Mouse (Mus musculus) liver, embryonic 16.5 days (tissue): ENCODE data around the gene Grm3. TPM values are rescaled to one million over a fixed set of nuclear protein-coding genes. Genes with fewer than 3 reads are reported as not detected.

Experiments
- ATAC-seq: fragments of 200-750 bp; cut with Nextera tagmentation; 2 replicates; pipeline ENCODE4 v1.8.0; 2017; ENCODE audit warnings: low read depth, mild to moderate bottlenecking, moderate number of reproducible peaks, moderate library complexity
- H3K27ac ChIP-seq: fragments of 300-500 bp; sonication (generic); 2 replicates; pipeline ENCODE4 v1.5.1; 2014; ENCODE audit warnings: mild to moderate bottlenecking, low read length
- H3K27me3 ChIP-seq: fragments of 300-500 bp; sonication (generic); 2 replicates; pipeline ENCODE4 v1.6.1; 2014; ENCODE audit warnings: low read depth, low read length, mixed read lengths; ENCODE audit not compliant: control insufficient read depth, insufficient read depth
- H3K36me3 ChIP-seq: fragments of 300-500 bp; sonication (generic); 2 replicates; pipeline ENCODE4 v1.6.1; 2014; ENCODE audit warnings: mild to moderate bottlenecking; ENCODE audit not compliant: control insufficient read depth, insufficient read depth
- H3K4me1 ChIP-seq: fragments of 300-500 bp; sonication (generic); 2 replicates; pipeline ENCODE4 v1.6.1; 2014; ENCODE audit warnings: low read depth, low read length, mixed read lengths; ENCODE audit not compliant: control insufficient read depth
- H3K4me2 ChIP-seq: fragments of 300-500 bp; sonication (generic); 2 replicates; pipeline ENCODE4 v1.6.1; 2014; ENCODE audit warnings: low read depth, low read length, mixed read lengths
- H3K4me3 ChIP-seq: fragments of 300-500 bp; sonication (generic); 2 replicates; pipeline ENCODE4 v1.5.1; 2014; ENCODE audit warnings: low read depth, mild to moderate bottlenecking, low read length
- H3K9ac ChIP-seq: fragments of 300-500 bp; sonication (generic); 2 replicates; pipeline ENCODE4 v1.6.1; 2014; ENCODE audit warnings: low read depth, low read length
- H3K9me3 ChIP-seq: fragments of 300-500 bp; sonication (generic); replicated peaks from 2 replicates; pipeline ENCODE4 v1.6.1; 2016; ENCODE audit warnings: low read length; ENCODE audit not compliant: control insufficient read depth
- whole genome bisulfite sequencing: fragments of 180-500 bp; shearing (Covaris S2); extraction: QIAGEN DNeasy Blood & Tissue Kit; methylation state at CpG from one replicate; pipeline ENCODE4 v1.1.7; 2014; ENCODE audit not compliant: insufficient replicate concordance; 5-methylcytosine and 5-hydroxymethylcytosine counted together
- polyA plus RNA-seq: library from polyadenylated mRNA; unstranded; fragments of >200 nt; fragmentation: Nextera tagmentation; extraction: Ambion mirVana; gene quantifications from 2 replicates; pipeline ENCODE4 v1.2.1, GENCODE M21; 2015

Grm3 gene
- polyA plus RNA-seq, 1 experiment from 2014 or later, result 0.05 TPM

DNA sequence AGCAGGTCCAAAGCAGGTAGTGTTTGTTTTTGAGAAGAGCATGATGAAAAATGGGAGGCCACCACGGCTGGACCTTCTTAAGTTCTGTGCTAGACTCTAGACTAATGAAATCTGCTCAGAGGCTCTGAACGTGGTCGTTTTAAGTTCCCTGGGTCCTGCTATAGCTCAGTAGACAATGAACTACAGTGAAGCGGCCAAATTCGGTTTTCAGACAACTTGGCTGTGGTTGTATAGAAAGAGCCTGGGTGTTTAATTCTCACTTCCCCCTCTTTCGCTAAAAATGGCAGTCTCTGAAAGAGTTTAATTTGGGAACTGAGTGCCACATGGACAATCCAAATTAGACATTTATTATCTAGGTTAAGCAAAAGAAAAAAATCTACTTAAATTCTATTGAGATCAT, 154.0 kb downstream of the Grm3 start:
- Histone ChIP-seq H3K9ac (no peak overlapping the region), H3K27ac (no peak overlapping the region), H3K4me2 (no peak overlapping the region), H3K4me1 (no peaks in the 10 kb centered on the region), H3K36me3 (no peaks in the 10 kb centered on the region), H3K9me3 (no peaks in the 10 kb centered on the region), H3K27me3 (no peaks in the 10 kb centered on the region), H3K4me3 (no peak overlapping the region)
- no peak for ATAC-seq
- 57% methylated on average over 6 of the region's 6 CpGs for WGBS

DNA sequence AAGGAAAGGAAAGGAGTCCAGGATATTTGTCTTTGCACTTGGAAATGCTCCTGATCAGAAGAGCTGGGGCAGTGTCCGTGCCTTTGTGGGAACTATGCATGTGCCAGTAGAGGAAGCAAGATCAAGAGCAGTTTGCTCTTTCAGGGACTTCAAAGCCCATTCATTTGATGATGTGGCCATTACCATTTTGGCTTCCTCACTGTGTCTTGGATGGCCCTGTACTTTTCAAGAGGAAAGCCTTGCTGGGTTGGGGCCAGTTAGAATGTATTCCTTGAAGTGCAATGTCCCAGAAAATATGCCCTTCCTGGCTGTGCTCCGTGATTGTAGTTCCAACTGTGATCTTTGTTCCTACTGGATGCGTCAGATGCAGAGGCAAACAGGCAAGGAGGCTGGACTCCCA, 167.3 kb downstream of the Grm3 start:
- no peak overlapping the region for H3K9ac ChIP-seq
- no peaks in the 10 kb centered on the region for H3K27me3 ChIP-seq
- H3K27ac ChIP-seq, result no peak overlapping the region
- 42% methylated on average over 3 of the region's 3 CpGs for WGBS
- H3K4me1 ChIP-seq, result no peaks in the 10 kb centered on the region
- no peaks in the 10 kb centered on the region for H3K9me3 ChIP-seq
- no peak overlapping the region for H3K4me2 ChIP-seq
- no peaks in the 10 kb centered on the region for H3K36me3 ChIP-seq
- no peak overlapping the region for H3K4me3 ChIP-seq
- ATAC-seq, result no peak

DNA sequence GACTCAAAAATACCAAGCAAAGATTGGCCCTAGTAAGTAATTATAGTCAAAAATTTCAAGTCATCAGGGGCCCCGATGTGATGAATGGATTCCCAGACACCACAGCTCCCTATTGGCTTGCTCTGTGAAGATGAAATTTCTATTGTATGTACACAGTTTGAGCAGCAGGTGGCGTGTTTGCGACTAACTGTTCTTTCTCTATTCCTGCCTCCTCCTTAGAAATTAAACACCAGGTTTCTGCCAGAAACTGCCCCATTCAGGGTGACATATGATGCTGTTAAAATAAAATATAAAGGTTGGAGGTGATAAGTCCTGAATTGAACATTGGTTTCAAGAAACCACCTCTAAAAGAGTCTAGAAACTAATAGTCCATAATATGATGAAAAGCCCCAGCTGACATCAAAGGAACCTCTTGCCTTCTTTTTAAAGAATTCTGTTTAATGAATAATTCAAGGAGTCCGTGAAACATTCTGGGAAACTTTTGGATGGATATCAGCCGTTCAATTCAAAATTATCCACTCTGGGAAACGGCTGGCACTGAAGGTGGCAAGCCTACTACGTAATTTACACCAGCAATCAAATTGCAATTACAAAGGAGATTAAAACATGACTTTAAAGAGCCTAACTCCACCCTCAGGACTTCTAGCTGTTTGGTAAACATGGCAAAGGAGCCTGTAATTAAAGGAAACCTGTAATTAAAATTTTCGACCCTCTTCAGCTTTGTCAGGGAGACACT, 184.0 kb downstream of the Grm3 start:
- Histone ChIP-seq H3K27me3 (no peaks in the 10 kb centered on the region), H3K9ac (no peak overlapping the region), H3K9me3 (no peaks in the 10 kb centered on the region), H3K4me3 (no peak overlapping the region), H3K36me3 (no peaks in the 10 kb centered on the region), H3K4me1 (no peaks in the 10 kb centered on the region), H3K4me2 (no peak overlapping the region), H3K27ac (no peak overlapping the region)
- no peak for ATAC-seq
- 33% methylated on average over 8 of the region's 8 CpGs for whole genome bisulfite sequencing

DNA sequence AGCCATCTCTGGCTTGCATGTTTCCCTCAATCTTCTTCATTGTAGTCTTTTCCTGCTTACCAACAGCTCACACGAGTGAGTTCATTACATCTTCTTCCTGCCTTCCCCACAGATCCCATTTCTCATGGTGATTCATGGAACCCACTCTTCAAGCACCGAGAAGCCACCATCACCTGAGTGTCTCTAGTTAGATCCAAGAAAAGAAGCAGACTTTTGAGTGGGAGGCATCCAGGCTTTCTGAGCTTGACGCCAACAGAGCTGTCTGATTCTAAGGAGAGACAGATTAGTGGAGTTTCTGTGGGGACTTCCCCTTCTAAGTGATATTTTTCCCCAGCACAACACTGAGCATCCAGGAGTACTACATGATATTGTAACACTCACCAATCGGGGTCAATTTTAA, 199.5 kb downstream of the Grm3 start:
- WGBS, result 48% methylated on average over 4 of the region's 4 CpGs
- no peak overlapping the region for H3K9ac ChIP-seq

DNA sequence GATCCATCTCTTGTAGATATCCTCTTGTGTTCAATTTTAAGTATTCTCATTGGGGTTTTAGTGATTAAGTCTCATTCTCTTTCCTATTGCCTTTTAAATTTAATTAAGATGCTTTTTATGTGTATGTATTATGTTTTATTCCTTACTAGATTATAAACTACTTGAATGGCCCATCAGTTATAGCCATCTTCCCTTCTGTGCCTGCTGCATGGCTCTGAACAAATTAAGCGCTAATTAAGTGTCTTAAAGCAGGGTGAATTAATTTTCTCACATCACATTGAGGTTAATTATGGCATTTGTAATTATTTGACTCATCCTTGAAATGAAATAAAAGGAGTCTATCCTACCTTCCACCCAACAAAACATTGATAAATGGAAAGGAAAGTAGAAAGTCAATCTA, 213.9 kb downstream of the Grm3 start:
- Histone ChIP-seq H3K4me1 (no peaks in the 10 kb centered on the region), H3K27me3 (no peaks in the 10 kb centered on the region), H3K4me2 (no peak overlapping the region), H3K27ac (no peak overlapping the region), H3K4me3 (no peak overlapping the region), H3K36me3 (no peaks in the 10 kb centered on the region), H3K9me3 (no peaks in the 10 kb centered on the region), H3K9ac (no peak overlapping the region)
- ATAC-seq, result no peak
- WGBS, result 75% methylated on average over 1 of the region's 1 CpGs

More for the DNA sequence above, 199.5 kb downstream of the Grm3 start:
- Histone ChIP-seq H3K27me3 (no peaks in the 10 kb centered on the region), H3K4me2 (no peak overlapping the region), H3K36me3 (no peaks in the 10 kb centered on the region), H3K27ac (no peak overlapping the region), H3K4me1 (no peaks in the 10 kb centered on the region), H3K4me3 (no peak overlapping the region), H3K9me3 (no peaks in the 10 kb centered on the region)
- no peak for ATAC-seq

DNA sequence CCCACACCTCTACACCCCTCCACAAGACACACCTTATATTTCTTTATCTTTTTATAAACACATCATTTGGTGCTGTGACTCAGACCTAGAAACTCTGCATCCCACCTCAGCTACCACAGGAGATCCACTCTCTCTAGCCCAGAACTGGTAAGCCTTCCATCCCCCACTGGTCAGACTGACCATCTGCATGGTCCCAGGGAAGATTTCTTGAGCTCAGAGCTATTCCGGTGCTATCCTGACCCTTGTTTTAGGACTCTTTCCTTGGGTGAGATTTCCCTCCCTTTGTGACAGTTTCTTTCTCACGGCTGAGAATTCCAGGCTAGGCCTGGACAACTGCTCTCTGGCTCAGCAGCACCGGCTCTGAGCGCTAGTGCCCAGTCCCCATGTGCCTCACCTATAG, 227.7 kb downstream of the Grm3 start:
- no peak overlapping the region for H3K27ac ChIP-seq
- 63% methylated on average over 4 of the region's 4 CpGs for WGBS
- H3K27me3 ChIP-seq, result no peaks in the 10 kb centered on the region
- no peak overlapping the region for H3K9ac ChIP-seq
- H3K9me3 ChIP-seq, result no peaks in the 10 kb centered on the region
- no peaks in the 10 kb centered on the region for H3K4me1 ChIP-seq
- no peak overlapping the region for H3K4me2 ChIP-seq
- no peak overlapping the region for H3K4me3 ChIP-seq
- H3K36me3 ChIP-seq, result no peaks in the 10 kb centered on the region
- ATAC-seq, result no peak

DNA sequence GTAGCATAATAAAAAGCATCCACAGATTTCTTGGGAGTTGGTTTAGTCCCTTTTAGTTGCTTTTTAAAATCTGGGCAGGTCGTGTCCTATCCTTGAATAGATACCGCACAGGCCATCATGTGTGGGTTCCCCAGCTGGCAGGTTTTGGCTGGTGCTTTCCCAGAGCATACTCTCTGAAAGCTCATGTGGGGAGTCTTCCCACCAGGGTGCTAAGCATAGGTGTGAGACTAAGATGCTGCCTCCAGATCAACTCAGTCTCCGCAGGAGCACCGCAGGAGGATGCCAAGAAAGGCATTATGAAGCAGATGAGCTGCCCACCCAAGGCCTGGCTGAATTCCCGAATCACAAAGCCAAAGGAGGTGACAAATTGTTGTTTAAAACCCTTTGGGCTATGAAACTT, 229.5 kb downstream of the Grm3 start:
- H3K4me3 ChIP-seq, result no peak overlapping the region
- no peak overlapping the region for H3K27ac ChIP-seq
- 16% methylated on average over 5 of the region's 5 CpGs for WGBS
- H3K36me3 ChIP-seq, result no peaks in the 10 kb centered on the region
- no peaks in the 10 kb centered on the region for H3K27me3 ChIP-seq
- H3K4me2 ChIP-seq, result no peak overlapping the region
- H3K9ac ChIP-seq, result no peak overlapping the region
- H3K4me1 ChIP-seq, result no peaks in the 10 kb centered on the region
- H3K9me3 ChIP-seq, result no peaks in the 10 kb centered on the region
- no peak for ATAC-seq

DNA sequence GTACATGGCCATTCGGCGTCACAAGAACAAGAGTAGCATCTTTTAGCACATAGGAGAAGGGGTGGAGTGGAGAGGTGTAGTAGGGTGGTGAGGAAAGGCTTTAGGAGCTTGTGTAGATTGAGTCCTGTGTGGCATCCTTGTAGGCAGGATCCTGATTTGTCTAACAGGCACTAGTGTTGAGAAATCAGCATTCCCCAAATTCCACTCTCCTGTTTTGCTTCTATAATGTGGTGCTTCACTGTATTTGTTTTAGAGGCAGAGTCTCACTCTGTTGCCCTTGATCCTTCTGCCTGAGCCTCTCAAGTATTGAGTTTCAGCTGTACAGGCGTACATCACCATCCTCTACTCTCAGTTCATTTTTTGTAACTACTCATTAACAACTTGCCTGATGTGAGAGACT, 247.4 kb downstream of the Grm3 start:
- Histone ChIP-seq H3K9ac (no peak overlapping the region), H3K36me3 (no peaks in the 10 kb centered on the region), H3K27ac (no peak overlapping the region), H3K4me2 (no peak overlapping the region), H3K4me1 (no peaks in the 10 kb centered on the region), H3K27me3 (no peaks in the 10 kb centered on the region), H3K4me3 (no peak overlapping the region), H3K9me3 (no peaks in the 10 kb centered on the region)
- no peak for ATAC-seq
- WGBS, result 63% methylated on average over 3 of the region's 3 CpGs

DNA sequence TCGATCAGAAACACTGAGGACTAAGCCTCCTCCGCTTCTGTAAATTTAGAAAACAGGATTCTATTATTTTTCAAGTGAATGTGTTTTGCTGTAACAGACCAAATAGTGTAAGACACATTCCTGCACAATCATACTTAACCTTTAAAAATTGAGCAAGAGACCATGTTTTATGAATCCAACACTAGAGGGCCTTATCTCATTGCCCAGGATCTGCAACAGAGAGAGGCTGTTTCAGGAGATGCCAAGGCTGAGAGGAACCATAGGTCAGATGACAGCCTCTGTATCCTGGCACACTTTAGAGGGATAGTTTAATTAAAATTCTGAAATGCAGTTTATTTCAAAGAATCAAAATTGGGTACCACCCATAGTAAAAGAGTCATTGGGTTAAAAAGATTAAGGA, 271.7 kb downstream of the Grm3 start:
- Histone ChIP-seq H3K9me3 (no peaks in the 10 kb centered on the region), H3K4me2 (no peak overlapping the region), H3K4me1 (no peaks in the 10 kb centered on the region), H3K36me3 (no peaks in the 10 kb centered on the region), H3K27me3 (no peaks in the 10 kb centered on the region), H3K9ac (no peak overlapping the region), H3K4me3 (no peak overlapping the region), H3K27ac (no peak overlapping the region)
- 56% methylated on average over 2 of the region's 2 CpGs for WGBS
- no peak for ATAC-seq
